Mouse (Mus musculus) G1E (cell line): ENCODE results near the gene Dyrk1a. TPM values are rescaled to one million over a fixed set of nuclear protein-coding genes. Genes with fewer than 3 reads are reported as not detected.
"Not testable (repeated sequence)": the region's sequence is repeated elsewhere in the genome, so short reads cannot be mapped to it uniquely, and the experiment has no call there.

Source experiments
- ATAC-seq: 2 replicates; pipeline ENCODE4 v1.8.0; 2016; ENCODE audit warnings: mild to moderate bottlenecking; ENCODE audit not compliant: insufficient number of reproducible peaks, poor library complexity, low FRiP score, severe bottlenecking; ENCODE audit errors: extremely low read depth
- DNase-seq: peaks from one replicate; pipeline ENCODE4 v3.0.0; 2012; ENCODE audit warnings: low spot score
- H3K27me3 ChIP-seq: 2 replicates; pipeline ENCODE4 v1.6.1; 2012; ENCODE audit warnings: mild to moderate bottlenecking, low read length, inconsistent platforms; ENCODE audit not compliant: insufficient read depth
- H3K36me3 ChIP-seq: replicated peaks from 2 replicates; pipeline ENCODE3; 2012; ENCODE audit warnings: mild to moderate bottlenecking, inconsistent platforms
- H3K4me1 ChIP-seq: 2 replicates; pipeline ENCODE4 v1.6.1; 2012; ENCODE audit warnings: low read depth, low read length, inconsistent platforms, mixed read lengths; ENCODE audit not compliant: insufficient read depth
- H3K4me3 ChIP-seq: 2 replicates; pipeline ENCODE4 v1.5.1; 2012; ENCODE audit warnings: low read depth, mild to moderate bottlenecking, inconsistent platforms, low read length, moderate library complexity, mixed read lengths
- H3K9me3 ChIP-seq: replicated peaks from 2 replicates; pipeline ENCODE4 v1.6.1; 2012; ENCODE audit warnings: inconsistent platforms
- CTCF ChIP-seq: IDR thresholded peaks from 2 replicates; pipeline ENCODE4 v1.5.1; 2012; ENCODE audit warnings: low read depth, low read length, inconsistent platforms, mixed read lengths
- GATA1 ChIP-seq: IDR thresholded peaks from 2 replicates; pipeline ENCODE4 v1.6.1; 2012; ENCODE audit warnings: borderline replicate concordance, low read length, inconsistent platforms, mixed read lengths
- GATA2 ChIP-seq: IDR thresholded peaks from 2 replicates; pipeline ENCODE4 v1.6.1; 2012; ENCODE audit warnings: low read depth, low read length, inconsistent platforms, borderline replicate concordance
- POLR2AphosphoS5 ChIP-seq: IDR thresholded peaks from 2 replicates; pipeline ENCODE4 v1.6.1; 2012; ENCODE audit warnings: low read depth, low read length, inconsistent platforms; ENCODE audit not compliant: insufficient replicate concordance
- TAL1 ChIP-seq: conservative IDR thresholded peaks from 2 replicates; pipeline ENCODE4 v1.6.1; 2012; ENCODE audit warnings: low read depth, low read length, inconsistent platforms, mixed read lengths
- polyA plus RNA-seq: library from polyadenylated mRNA; stranded (reverse); fragments of >175 nt; gene quantifications from 2 replicates; pipeline ENCODE4 v1.2.3, GENCODE M21; 2012
- total RNA-seq, 2 experiments: library from RNA; stranded (forward) in 1 of 2; stranded (reverse) in 1 of 2; fragments of 200-1000 nt in 1 of 2; fragments of >200 nt in 1 of 2; fragmentation: Nextera tagmentation in 1 of 2; gene quantifications; 2 replicates each; pipeline ENCODE4 v1.2.3; 2014 to 2017

Gene Dyrk1a
- total and polyA plus RNA-seq, 3 experiments = 14.5 to 106 (median 67.3) TPM

- TF ChIP-seq TAL1 (peak; percentile 43), CTCF (no peak), GATA1 (no peak), POLR2AphosphoS5 (no peak)
- Histone ChIP-seq H3K4me3 (peak overlapping the region; percentile 25; the same call in 1 of the 2 replicates), H3K36me3 (peaks cover 39% of the 10 kb centered on the region), H3K9me3 (peaks cover 7% of the 10 kb centered on the region), H3K4me1 (peaks cover 28% of the 10 kb centered on the region), H3K27me3 (peaks cover 6% of the 10 kb centered on the region; the same call in 1 of the 2 replicates)
- DNase-seq = no peak
- peak; percentile 59; the same call in 1 of the 2 replicates for ATAC-seq
Measured at GRCm38 (mm10) chr16:94697553-94697952, 127.7 kb downstream of the Dyrk1a start.

- peak; percentile 32; the same call in 1 of the 2 replicates for ATAC-seq
- peak; percentile 44; the same call in 1 of the 2 replicates for TF ChIP-seq TAL1
Measured at GRCm38 (mm10) chr16:94698234-94698633, 128.4 kb downstream of the Dyrk1a start.

GRCm38 (mm10) chr16:94701141-94701540 is 131.3 kb downstream of the Dyrk1a start:
- H3K27me3 ChIP-seq = peaks cover 25% of the 10 kb centered on the region

More at GRCm38 (mm10) chr16:94698234-94698633, 128.4 kb downstream of the Dyrk1a start:
- Histone ChIP-seq H3K27me3 (peaks cover 11% of the 10 kb centered on the region; the same call in 1 of the 2 replicates), H3K4me3 (peak overlapping the region; percentile 25; the same call in 1 of the 2 replicates), H3K4me1 (peaks cover 28% of the 10 kb centered on the region), H3K36me3 (peaks cover 33% of the 10 kb centered on the region)
- H3K9me3 ChIP-seq, DNase-seq: not testable (repeated sequence)

GRCm38 (mm10) chr16:94701971-94702370 is 132.2 kb downstream of the Dyrk1a start:
- Histone ChIP-seq H3K27me3 (peaks cover 27% of the 10 kb centered on the region), H3K4me1 (peaks cover 16% of the 10 kb centered on the region), H3K9me3 (peaks cover 7% of the 10 kb centered on the region), H3K4me3 (no peak overlapping the region), H3K36me3 (no peaks in the 10 kb centered on the region)
- ATAC-seq = no peak
- no peak for DNase-seq
- no peak for TF ChIP-seq POLR2AphosphoS5
- no peak for TF ChIP-seq GATA2
- no peak for TF ChIP-seq CTCF
- TF ChIP-seq GATA1 = no peak
- no peak for TF ChIP-seq TAL1

More at GRCm38 (mm10) chr16:94701141-94701540, 131.3 kb downstream of the Dyrk1a start:
- Histone ChIP-seq H3K4me3 (no peak overlapping the region), H3K36me3 (peaks cover 4% of the 10 kb centered on the region), H3K4me1 (peaks cover 23% of the 10 kb centered on the region), H3K9me3 (peaks cover 7% of the 10 kb centered on the region)
- no peak for ATAC-seq
- no peak for DNase-seq
- TF ChIP-seq GATA2 = no peak
- TF ChIP-seq GATA1 = no peak
- no peak for TF ChIP-seq POLR2AphosphoS5
- TF ChIP-seq TAL1 = no peak
- TF ChIP-seq CTCF = no peak

GRCm38 (mm10) chr16:94713480-94714094 is 143.8 kb downstream of the Dyrk1a start:
- Histone ChIP-seq H3K9me3 (peaks cover 12% of the 10 kb centered on the region), H3K36me3 (no peaks in the 10 kb centered on the region), H3K27me3 (peaks cover 17% of the 10 kb centered on the region), H3K4me3 (no peak overlapping the region), H3K4me1 (peaks cover 7% of the 10 kb centered on the region)
- ATAC-seq (no peak), DNase-seq (peak; percentile 28)
- TF ChIP-seq GATA1 (no peak), CTCF (peak; percentile 67)

GRCm38 (mm10) chr16:94714483-94714882 is 144.7 kb downstream of the Dyrk1a start:
- no peak for ATAC-seq
- Histone ChIP-seq H3K4me3 (no peak overlapping the region), H3K27me3 (peaks cover 17% of the 10 kb centered on the region), H3K36me3 (no peaks in the 10 kb centered on the region), H3K9me3 (peaks cover 12% of the 10 kb centered on the region), H3K4me1 (peaks cover 7% of the 10 kb centered on the region)
- no peak for TF ChIP-seq GATA1
- no peak for TF ChIP-seq CTCF
- TF ChIP-seq TAL1 = no peak
- TF ChIP-seq GATA2 = no peak
- TF ChIP-seq POLR2AphosphoS5 = no peak
- DNase-seq = no peak
